Mouse (Mus musculus): ENCODE data around the gene Rai14. TPM values are rescaled to one million over a fixed set of nuclear protein-coding genes. Genes with fewer than 3 reads are reported as not detected.

The Rai14 gene
- 68.8 and 81.3 TPM in 2 replicates for polyA plus RNA-seq (2016; fragmentation: Nextera tagmentation; extraction: Ambion mirVana)

DNA sequence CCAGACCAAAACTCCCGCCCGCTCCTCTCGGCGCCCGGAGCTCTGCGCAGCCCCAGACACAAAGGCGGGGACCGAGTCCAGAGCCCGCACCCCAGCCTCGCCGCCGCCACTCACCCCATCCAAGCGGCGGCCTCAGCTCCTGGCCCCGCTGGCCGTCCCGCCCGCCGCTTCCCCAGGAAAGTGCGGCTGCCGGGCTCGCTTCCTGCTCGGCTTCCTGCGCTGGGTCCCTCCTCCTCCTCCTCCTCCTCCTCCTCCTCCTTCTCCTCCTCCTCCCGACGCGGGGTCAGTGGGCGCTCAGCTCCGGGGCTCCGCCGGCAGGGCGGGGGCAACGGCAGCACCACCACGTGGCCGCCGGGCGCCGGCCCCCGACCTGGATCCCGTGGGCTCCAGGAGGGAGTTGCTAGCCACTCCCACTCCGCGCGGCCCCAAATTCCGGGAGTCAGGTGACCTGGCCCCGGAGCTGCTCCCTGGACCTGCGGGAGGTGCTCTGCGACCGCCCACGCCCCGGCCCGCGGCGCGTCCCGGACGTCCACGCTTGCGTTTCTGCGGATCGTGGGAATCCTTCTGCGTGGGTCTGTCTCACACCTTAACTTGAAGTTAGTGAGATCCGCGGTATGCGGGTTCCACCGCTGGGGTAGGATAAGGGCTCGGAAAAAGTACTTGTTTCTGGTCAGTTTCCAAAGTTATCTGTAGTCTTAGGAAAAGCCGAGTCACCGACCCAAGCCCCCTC lies at the start of gene Rai14:
Gene Rai14 (minus strand): TSS at position 216 of the 730 bp plus-strand sequence.
- ATAC-seq (ENCODE audit: low FRiP score, low read depth), result peak; percentile 79
- H3K9ac ChIP-seq (replicated peaks), result peak within 1 kb of the TSS; percentile 93
- H3K4me2 ChIP-seq (replicated peaks), result peak within 1 kb of the TSS; percentile 86
- no peaks in the 10 kb centered on the region for H3K9me3 ChIP-seq
- H3K27ac ChIP-seq (replicated peaks), result peak within 1 kb of the TSS; percentile 79
- no peaks in the 10 kb centered on the region for H3K27me3 ChIP-seq
- 0 out of 2 replicates have a peak, but pooled peaks cover 2% of the 10 kb centered on the region for H3K36me3 ChIP-seq
- peaks cover 31% of the 10 kb centered on the region for H3K4me1 ChIP-seq
- WGBS, result under 1% methylated on average over 59 of the region's 68 CpGs
- H3K4me3 ChIP-seq, result peak within 1 kb of the TSS; percentile 89

DNA sequence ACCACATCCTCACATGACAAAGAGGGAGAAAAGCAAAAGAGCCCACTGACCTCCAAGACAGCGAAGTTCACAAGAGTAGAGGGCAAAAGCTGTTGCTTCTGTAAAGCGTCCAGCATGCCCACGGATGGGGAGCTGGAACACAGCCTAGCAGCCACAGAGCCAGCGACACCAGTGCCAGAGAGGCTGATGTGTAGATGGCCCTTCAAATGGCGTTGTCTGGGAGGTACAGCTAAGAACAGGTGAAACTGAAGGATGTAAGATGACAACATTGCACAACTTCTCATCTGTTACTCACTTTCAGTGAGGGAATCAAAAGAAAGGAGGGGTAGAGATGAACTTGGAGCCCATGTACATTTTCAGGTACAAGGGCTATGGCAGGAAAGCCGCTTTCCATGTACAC lies 47.0 kb upstream of the Rai14 start:
- ATAC-seq (ENCODE audit: low FRiP score, low read depth), result no peak
- Histone ChIP-seq H3K27me3 (no peaks in the 10 kb centered on the region), H3K9me3 (no peaks in the 10 kb centered on the region), H3K4me3 (no peak overlapping the region), H3K9ac (replicated peaks) (no peak overlapping the region), H3K27ac (replicated peaks) (no peak overlapping the region), H3K4me1 (no peaks in the 10 kb centered on the region), H3K4me2 (replicated peaks) (no peak overlapping the region), H3K36me3 (no peaks in the 10 kb centered on the region)
- 92% methylated on average over 6 of the region's 6 CpGs for WGBS

DNA sequence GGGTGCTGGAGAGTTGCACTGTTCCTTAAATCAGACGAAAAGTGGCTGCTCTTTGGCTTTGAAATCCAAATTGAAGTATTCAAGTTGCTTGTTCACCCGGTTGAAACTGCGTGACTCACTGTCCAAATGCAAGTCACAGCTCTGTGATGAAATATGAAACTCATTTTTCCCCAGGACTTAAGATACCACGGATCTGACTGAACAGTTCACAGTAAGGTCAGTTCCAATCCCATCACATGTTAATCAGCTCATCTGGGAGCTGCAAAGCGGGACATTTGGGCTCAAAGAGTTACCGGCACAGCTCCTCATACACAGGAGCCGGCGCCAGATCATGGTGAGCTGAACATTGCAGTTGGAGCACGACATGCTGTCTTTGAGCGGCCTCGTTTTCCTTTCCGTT lies 45.6 kb upstream of the Rai14 start:
- Histone ChIP-seq H3K4me3 (no peak overlapping the region), H3K9ac (replicated peaks) (no peak overlapping the region), H3K4me2 (replicated peaks) (no peak overlapping the region), H3K27ac (replicated peaks) (no peak overlapping the region), H3K36me3 (no peaks in the 10 kb centered on the region), H3K4me1 (no peaks in the 10 kb centered on the region), H3K27me3 (no peaks in the 10 kb centered on the region), H3K9me3 (no peaks in the 10 kb centered on the region)
- WGBS, result 88% methylated on average over 12 of the region's 12 CpGs
- ATAC-seq (ENCODE audit: low FRiP score, low read depth), result no peak

DNA sequence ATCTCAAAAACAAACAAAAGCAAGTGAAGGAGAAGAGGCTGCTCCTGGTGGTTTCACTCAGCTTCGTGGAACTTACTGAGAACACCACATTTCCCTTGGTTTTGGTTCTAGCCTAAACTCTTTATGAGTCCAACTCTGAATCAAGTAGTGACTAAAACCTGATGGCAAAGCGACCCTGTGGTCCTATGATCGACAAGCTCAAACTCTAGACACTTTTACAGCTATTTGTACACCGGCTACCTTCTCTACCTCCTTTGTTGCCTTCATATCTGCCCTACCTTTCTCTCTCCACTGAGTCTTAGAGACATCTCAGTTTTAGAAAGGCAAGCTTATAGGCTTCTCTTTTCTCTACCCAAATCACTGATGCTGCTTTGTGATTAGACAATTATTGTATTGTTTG lies 45.0 kb upstream of the Rai14 start:
- Histone ChIP-seq H3K9me3 (no peaks in the 10 kb centered on the region), H3K4me1 (no peaks in the 10 kb centered on the region), H3K36me3 (no peaks in the 10 kb centered on the region), H3K4me2 (replicated peaks) (no peak overlapping the region), H3K27me3 (no peaks in the 10 kb centered on the region), H3K27ac (replicated peaks) (no peak overlapping the region), H3K9ac (replicated peaks) (no peak overlapping the region), H3K4me3 (no peak overlapping the region)
- 91% methylated on average over 4 of the region's 4 CpGs for WGBS
- no peak for ATAC-seq (ENCODE audit: low FRiP score, low read depth)

DNA sequence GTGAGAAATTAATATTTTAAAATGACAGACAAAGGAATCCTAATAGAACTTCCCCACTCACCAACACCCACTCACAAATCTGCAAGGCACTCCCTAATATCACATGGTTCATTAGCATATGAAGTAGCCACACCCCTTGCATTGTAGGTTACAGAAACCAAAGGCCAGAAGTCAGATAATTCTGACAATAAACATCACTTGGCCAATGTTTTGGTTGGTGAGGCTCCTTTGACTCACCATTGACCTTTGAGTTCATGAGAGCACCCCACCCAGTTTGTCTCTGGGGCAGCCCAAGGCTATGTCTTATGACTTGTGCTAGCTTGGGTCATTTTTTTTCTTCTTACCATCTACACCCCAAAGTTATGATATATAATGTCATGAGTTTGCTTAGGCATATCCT lies 44.4 kb upstream of the Rai14 start:
- no peak overlapping the region for H3K9ac ChIP-seq (replicated peaks)
- ATAC-seq (ENCODE audit: low FRiP score, low read depth), result no peak
- H3K4me2 ChIP-seq (replicated peaks), result no peak overlapping the region
- no peaks in the 10 kb centered on the region for H3K4me1 ChIP-seq
- H3K27me3 ChIP-seq, result no peaks in the 10 kb centered on the region
- H3K4me3 ChIP-seq, result no peak overlapping the region
- no peaks in the 10 kb centered on the region for H3K9me3 ChIP-seq
- no peak overlapping the region for H3K27ac ChIP-seq (replicated peaks)
- H3K36me3 ChIP-seq, result no peaks in the 10 kb centered on the region

DNA sequence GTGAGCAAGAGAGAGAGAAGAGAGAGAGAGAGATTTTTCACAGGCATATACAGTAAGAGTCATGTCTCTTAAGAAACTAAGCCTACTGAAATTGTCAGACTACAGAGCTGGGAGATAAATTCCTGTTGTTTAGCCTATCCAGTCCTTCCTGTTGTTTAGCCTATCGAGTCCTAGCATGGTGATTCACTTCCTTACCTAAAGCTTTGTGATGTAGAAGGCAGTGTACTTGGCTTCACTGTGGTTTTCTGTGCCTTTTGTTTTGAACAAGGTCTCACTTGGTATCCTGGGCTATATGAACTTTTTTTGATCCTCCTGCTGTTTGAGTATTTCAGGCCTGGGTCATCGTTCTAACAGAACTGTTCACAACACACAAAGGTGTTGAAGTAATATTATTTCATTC lies 36.7 kb upstream of the Rai14 start:
- no peaks in the 10 kb centered on the region for H3K36me3 ChIP-seq
- no peak overlapping the region for H3K27ac ChIP-seq (replicated peaks)
- no peak for ATAC-seq (ENCODE audit: low FRiP score, low read depth)
- peaks cover 18% of the 10 kb centered on the region for H3K4me1 ChIP-seq
- no peak overlapping the region for H3K4me2 ChIP-seq (replicated peaks)
- H3K9me3 ChIP-seq, result no peaks in the 10 kb centered on the region
- no peak overlapping the region for H3K9ac ChIP-seq (replicated peaks)
- H3K4me3 ChIP-seq, result no peak overlapping the region
- 90% methylated on average over 2 of the region's 2 CpGs for WGBS
- no peaks in the 10 kb centered on the region for H3K27me3 ChIP-seq

DNA sequence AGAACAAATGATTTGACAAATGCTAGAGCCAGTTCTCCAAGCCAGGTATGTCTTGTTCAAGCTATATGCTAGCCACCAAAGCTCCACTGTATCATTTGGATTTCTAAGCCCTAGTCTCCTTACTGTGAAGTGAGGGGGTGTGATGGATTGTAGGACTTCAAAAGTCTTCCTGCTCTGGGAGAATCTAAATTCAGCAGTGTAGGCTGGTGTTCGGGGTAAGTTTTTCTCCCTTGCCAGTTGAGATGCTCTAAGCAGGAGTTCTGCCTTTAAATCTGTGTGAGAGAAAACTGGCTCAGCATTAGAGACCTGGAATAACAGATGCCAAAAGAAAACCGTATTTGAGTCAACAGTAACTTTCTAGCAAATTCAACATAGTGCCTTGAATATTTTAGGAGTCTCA lies 35.9 kb upstream of the Rai14 start:
- no peak overlapping the region for H3K9ac ChIP-seq (replicated peaks)
- ATAC-seq (ENCODE audit: low FRiP score, low read depth), result no peak
- no peaks in the 10 kb centered on the region for H3K9me3 ChIP-seq
- H3K27ac ChIP-seq (replicated peaks), result no peak overlapping the region
- H3K4me2 ChIP-seq (replicated peaks), result no peak overlapping the region
- H3K4me1 ChIP-seq, result peaks cover 20% of the 10 kb centered on the region
- 84% methylated on average over 2 of the region's 2 CpGs for WGBS
- no peak overlapping the region for H3K4me3 ChIP-seq
- H3K27me3 ChIP-seq, result no peaks in the 10 kb centered on the region
- H3K36me3 ChIP-seq, result no peaks in the 10 kb centered on the region

DNA sequence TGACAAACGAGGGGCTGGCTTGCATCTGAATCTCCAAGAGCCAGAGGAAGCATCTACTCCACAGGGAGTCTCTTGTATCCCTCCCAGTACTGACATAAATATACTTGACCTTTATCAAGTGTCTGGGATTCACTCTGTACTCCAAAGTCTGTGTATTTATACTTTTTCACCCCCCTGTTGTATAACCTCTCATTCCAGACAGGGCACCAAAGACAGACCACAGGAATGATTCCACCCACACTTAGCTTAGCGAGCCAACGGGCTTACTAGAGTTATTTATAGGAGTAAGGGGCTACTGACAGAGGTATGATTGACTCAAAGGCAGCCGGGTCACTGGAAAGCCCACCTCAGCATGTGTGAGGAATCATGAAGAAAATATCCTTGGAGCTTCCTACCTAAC lies 35.3 kb upstream of the Rai14 start:
- peaks cover 20% of the 10 kb centered on the region for H3K4me1 ChIP-seq
- no peaks in the 10 kb centered on the region for H3K27me3 ChIP-seq
- ATAC-seq (ENCODE audit: low FRiP score, low read depth), result no peak
- H3K9me3 ChIP-seq, result no peaks in the 10 kb centered on the region
- WGBS, result 76% methylated on average over 4 of the region's 4 CpGs
- no peaks in the 10 kb centered on the region for H3K36me3 ChIP-seq
- H3K4me2 ChIP-seq (replicated peaks), result no peak overlapping the region
- no peak overlapping the region for H3K4me3 ChIP-seq
- no peak overlapping the region for H3K27ac ChIP-seq (replicated peaks)
- no peak overlapping the region for H3K9ac ChIP-seq (replicated peaks)

DNA sequence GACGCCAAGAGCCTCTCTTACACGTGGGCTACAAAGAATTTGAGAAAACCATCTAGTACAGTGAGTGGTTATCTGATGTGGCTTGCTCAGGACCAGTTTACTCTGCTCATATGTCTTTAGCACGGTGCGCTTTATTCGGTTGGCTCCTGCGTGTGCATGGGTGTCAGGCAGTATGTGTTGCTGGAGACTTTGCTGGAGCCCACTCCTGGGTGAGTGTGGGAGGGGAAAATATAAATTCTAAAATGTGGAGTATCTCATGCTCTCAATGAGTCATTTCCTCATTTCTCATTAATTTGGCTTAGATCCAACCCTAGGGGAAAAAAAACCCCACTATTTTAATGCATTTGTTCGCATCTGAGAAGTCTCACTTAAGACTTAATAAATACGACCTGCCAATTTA lies 33.2 kb upstream of the Rai14 start:
- peak; percentile 53 for ATAC-seq (ENCODE audit: low FRiP score, low read depth)
- 46% methylated on average over 8 of the region's 8 CpGs for WGBS
- Histone ChIP-seq H3K4me1 (peaks cover 20% of the 10 kb centered on the region), H3K9ac (replicated peaks) (no peak overlapping the region), H3K27me3 (no peaks in the 10 kb centered on the region), H3K4me3 (no peak overlapping the region), H3K27ac (replicated peaks) (peak overlapping the region; percentile 82), H3K36me3 (no peaks in the 10 kb centered on the region), H3K4me2 (replicated peaks) (peak overlapping the region; percentile 24), H3K9me3 (no peaks in the 10 kb centered on the region)

DNA sequence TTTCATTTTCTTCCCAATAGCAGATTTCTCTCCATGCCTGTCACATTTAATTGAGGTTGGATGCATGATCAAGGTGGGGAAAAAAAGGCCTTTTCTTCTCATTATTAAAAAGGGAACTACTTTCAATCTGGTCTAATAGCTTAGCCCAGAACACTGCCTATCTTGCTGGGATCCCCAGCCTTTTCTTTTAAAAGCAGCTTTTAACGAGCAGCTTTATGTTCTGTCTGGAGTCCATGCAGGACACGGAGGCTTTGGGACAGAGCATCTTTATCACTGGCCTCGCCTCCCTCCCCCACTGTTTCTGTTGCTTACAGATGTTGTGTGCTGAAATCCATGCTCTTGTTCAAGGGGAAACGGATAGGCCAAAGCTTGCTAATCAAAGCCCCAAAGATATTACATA lies 32.8 kb upstream of the Rai14 start:
- Histone ChIP-seq H3K27ac (replicated peaks) (peak overlapping the region; percentile 82), H3K9me3 (no peaks in the 10 kb centered on the region), H3K27me3 (no peaks in the 10 kb centered on the region), H3K4me2 (replicated peaks) (peak overlapping the region; percentile 24), H3K9ac (replicated peaks) (no peak overlapping the region), H3K36me3 (no peaks in the 10 kb centered on the region), H3K4me1 (peaks cover 20% of the 10 kb centered on the region), H3K4me3 (no peak overlapping the region)
- WGBS, result 7% methylated on average over 4 of the region's 4 CpGs
- ATAC-seq (ENCODE audit: low FRiP score, low read depth), result peak; percentile 92

DNA sequence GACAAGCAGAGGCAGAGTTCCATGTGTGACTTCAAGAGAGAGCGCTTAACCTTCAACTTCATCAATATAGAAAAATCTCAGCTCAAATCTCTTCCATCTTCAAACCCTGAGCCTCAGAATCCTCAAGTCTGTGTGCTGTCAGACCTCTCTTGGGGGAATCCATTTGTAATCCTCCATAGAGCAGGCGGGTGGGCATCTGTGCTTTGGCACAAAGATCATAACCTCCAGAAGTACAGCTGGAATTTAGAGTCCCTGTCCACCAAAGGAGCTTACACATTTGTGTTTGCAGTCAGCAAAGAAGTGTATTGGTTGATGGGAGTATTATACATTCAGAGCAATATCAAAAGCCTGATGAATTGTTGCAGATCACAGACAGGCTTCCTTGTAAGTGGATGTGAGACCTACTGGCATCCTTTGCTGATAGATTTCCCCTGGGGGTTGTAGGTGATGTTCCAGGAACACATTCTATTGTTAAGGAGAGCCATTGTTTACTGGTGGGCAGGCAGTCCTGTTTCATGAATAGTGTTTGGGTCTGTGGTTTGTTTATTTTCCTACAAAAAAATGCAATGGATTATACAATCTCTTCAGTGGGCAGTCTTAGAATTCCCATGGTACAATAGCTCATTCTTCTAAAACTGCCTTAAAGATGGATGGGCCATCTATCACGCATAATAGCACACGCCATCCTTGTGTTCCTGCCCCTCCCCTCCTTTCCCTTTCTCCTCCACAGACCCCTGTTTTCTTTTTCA lies 32.1 kb upstream of the Rai14 start:
- Histone ChIP-seq H3K36me3 (no peaks in the 10 kb centered on the region), H3K4me2 (replicated peaks) (peak overlapping the region; percentile 24), H3K4me3 (no peak overlapping the region), H3K27ac (replicated peaks) (peak overlapping the region; percentile 83), H3K9me3 (no peaks in the 10 kb centered on the region), H3K4me1 (peaks cover 20% of the 10 kb centered on the region), H3K27me3 (no peaks in the 10 kb centered on the region), H3K9ac (replicated peaks) (no peak overlapping the region)
- peak; percentile 86 for ATAC-seq (ENCODE audit: low FRiP score, low read depth)
- WGBS, result 35% methylated on average over 4 of the region's 4 CpGs

DNA sequence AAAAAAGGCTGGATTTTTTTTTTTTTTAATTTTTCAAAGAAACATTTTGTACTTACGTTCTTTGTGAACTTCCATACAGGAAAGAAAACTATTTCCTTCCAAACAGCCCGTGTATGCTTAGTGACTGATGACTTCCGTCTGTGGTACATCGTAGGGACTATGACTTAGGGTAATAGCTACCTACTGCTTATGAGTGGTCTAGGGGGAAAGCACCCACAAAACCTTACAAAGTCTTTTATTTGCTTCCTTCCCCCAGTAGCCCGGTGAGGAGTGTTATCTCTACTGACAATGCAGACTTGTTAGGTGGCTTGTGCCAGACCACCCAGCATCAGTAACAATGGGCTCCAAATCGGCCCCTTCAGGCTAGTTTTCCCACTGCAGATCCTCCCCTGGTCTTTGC lies 28.0 kb upstream of the Rai14 start:
- H3K4me1 ChIP-seq, result peaks cover 14% of the 10 kb centered on the region
- H3K4me2 ChIP-seq (replicated peaks), result no peak overlapping the region
- H3K9ac ChIP-seq (replicated peaks), result no peak overlapping the region
- no peaks in the 10 kb centered on the region for H3K9me3 ChIP-seq
- 66% methylated on average over 6 of the region's 6 CpGs for WGBS
- ATAC-seq (ENCODE audit: low FRiP score, low read depth), result no peak
- no peak overlapping the region for H3K4me3 ChIP-seq
- H3K27me3 ChIP-seq, result no peaks in the 10 kb centered on the region
- H3K27ac ChIP-seq (replicated peaks), result no peak overlapping the region
- no peaks in the 10 kb centered on the region for H3K36me3 ChIP-seq
